Mouse (Mus musculus): ENCODE measurements at regions not wholly inside any gene's neighbourhood (a gene's known extent, or its start where the extent isn't known, plus 50 kb on each side); places are given as distances from the start of the nearest gene placed in this dataset.

DNA sequence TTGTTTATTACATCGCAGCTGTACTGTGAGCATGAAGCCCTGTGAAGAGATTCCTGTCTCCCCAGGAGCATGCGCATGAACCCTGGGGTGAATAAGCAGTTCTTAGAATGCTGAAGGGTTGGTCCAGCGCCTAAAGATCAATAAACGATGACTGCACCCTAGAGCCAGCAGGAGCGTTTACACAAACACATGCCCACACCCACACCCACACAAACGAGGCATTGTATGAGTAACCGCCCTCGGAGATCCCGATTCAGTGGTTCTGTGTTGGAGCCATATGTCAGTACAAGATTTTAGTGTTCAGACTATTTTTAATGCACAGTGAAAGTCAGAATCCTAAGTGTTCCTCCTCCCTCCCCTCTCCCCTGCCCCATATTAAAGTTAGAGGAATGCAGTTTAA lies 57.3 kb downstream of the Edn1 start:
- intact Hi-C loops (cut with DNase I), result no loop called here

GRCm38 (mm10) chr13:42367655-42368554 lies 66.6 kb downstream of the Edn1 start:
- intact Hi-C loops (cut with DNase I), result no loop called here
- DNase-seq, result no peak
- H3K4me3 ChIP-seq, result no peak overlapping the region
- no peak for TF ChIP-seq CTCF (IDR thresholded peaks at IDR 0.05)
- H3K27ac ChIP-seq, result no peak overlapping the region

More for the DNA sequence above, 57.3 kb downstream of the Edn1 start:
- DNase-seq, result no peak
- TF ChIP-seq CTCF (IDR thresholded peaks at IDR 0.05), result no peak
- H3K27ac ChIP-seq, result no peak overlapping the region
- no peak overlapping the region for H3K4me3 ChIP-seq

DNA sequence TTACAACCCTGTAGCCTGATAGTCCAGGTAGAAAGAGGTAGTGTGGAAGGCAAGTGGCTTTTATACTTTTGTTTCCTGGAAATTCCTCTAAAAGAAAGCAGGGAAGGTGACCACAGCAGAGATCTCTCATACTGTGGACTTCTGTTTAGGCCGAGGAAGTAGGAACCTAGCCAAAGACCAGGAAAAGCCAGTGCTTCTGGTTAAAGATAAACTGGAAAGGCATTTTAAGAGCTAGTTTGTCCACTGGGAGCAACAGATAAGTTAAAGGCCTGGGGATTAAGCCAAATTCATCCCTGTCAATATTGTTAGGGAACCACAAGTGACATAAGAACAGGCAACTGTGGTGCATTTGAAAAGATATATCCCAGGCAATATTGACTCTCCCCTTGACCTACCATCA lies 68.5 kb downstream of the Edn1 start:
- intact Hi-C loops (cut with DNase I), result no loop called here
- Histone ChIP-seq H3K4me3 (no peak overlapping the region), H3K27ac (no peak overlapping the region)
- DNase-seq, result no peak
- TF ChIP-seq CTCF (IDR thresholded peaks at IDR 0.05), result no peak

GRCm38 (mm10) chr13:42372201-42372600 lies 70.9 kb downstream of the Edn1 start:
- Histone ChIP-seq H3K4me3 (no peak overlapping the region), H3K27ac (no peak overlapping the region)
- intact Hi-C loops (cut with DNase I), result no loop called here
- TF ChIP-seq CTCF (IDR thresholded peaks at IDR 0.05), result no peak
- DNase-seq, result no peak

DNA sequence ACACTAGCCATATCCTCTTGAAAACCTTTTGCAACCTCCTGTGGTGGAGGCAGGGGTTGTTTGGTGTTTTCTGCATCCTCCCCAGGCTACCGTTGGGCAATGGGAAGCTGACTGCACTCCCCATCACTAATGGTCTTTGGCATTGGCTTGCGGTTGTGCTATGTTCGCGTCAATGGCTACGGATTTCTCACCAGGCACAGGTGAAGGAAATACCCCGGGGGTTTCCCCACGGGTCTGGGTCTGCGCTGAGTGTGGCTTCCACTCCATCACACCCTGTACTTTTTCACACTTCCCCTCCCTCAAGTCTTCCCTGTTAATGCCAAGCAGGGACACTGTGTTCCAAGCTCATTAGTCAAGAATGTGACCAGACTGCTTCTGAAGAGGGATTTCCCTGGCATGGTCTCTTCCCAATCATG lies 72.9 kb downstream of the Edn1 start:
- no peak overlapping the region for H3K4me3 ChIP-seq
- no peak for TF ChIP-seq CTCF (IDR thresholded peaks at IDR 0.05)
- no peak overlapping the region for H3K27ac ChIP-seq
- intact Hi-C loops (cut with DNase I), result no loop called here
- DNase-seq, result no peak

GRCm38 (mm10) chr13:42379675-42380074 lies 78.4 kb downstream of the Edn1 start:
- TF ChIP-seq CTCF (IDR thresholded peaks at IDR 0.05), result no peak
- intact Hi-C loops (cut with DNase I), result no loop called here
- DNase-seq, result peak; percentile 28
- no peak overlapping the region for H3K27ac ChIP-seq
- H3K4me3 ChIP-seq, result no peak overlapping the region

- no peak overlapping the region for H3K27ac ChIP-seq
- TF ChIP-seq CTCF (IDR thresholded peaks at IDR 0.05), result no peak
- intact Hi-C loops (cut with DNase I), result no loop called here
- no peak for DNase-seq
- no peak overlapping the region for H3K4me3 ChIP-seq
These were observed 81.8 kb downstream of the Edn1 start for GRCm38 (mm10) chr13:42383099-42383498.

DNA sequence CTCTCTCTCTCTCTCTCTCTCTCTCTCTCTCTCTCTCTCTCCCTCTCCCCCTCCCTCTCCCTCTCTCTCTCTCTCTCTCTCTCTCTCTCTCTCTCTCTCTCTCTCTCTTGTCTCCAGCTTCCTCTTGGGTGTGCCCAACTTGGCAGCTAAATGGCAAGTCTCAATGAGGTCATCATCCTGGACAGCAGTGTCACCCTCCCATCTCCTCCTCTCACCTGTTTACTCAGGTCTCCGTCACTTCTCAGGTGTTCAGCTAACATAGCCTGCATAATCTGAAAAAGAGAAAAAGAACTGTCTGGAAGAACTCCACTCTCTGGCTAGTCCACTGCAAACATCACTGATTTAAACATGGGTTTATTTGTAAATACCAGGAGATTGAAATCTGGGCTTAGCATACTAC lies 89.1 kb downstream of the Edn1 start:
- Histone ChIP-seq H3K4me3 (no peak overlapping the region), H3K27ac (no peak overlapping the region)
- no peak for TF ChIP-seq CTCF (IDR thresholded peaks at IDR 0.05)
- intact Hi-C loops (cut with DNase I), result no loop called here
- DNase-seq, result no peak

GRCm38 (mm10) chr13:42391330-42392005 lies 90.2 kb downstream of the Edn1 start:
- H3K4me3 ChIP-seq, result no peak overlapping the region
- H3K27ac ChIP-seq, result no peak overlapping the region
- TF ChIP-seq CTCF (IDR thresholded peaks at IDR 0.05), result no peak
- intact Hi-C loops (cut with DNase I), result no loop called here
- no peak for DNase-seq

DNA sequence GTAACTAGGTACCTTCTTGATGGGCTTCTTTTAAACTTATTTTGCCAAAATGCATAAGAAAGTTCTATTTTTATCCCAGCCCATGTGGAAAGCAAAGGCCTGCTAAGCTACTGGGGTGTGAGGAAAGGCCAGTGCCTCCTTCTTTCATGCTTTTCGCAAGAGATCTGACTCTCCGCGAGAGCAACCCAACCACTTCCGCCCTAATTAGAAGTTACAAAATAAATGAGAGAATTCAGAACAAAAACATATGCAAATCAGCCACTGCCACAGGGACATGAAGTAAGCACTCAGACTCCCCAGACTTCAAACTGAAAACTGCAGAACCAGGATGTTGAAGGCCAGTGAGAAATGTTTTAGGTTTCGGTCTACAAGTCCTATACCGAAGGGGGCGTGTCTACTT lies 91.4 kb downstream of the Edn1 start:
- intact Hi-C loops (cut with DNase I), result no loop called here
- no peak for DNase-seq
- no peak for TF ChIP-seq CTCF (IDR thresholded peaks at IDR 0.05)
- H3K27ac ChIP-seq, result no peak overlapping the region
- no peak overlapping the region for H3K4me3 ChIP-seq

GRCm38 (mm10) chr13:42394572-42394971 lies 93.3 kb downstream of the Edn1 start:
- Histone ChIP-seq H3K4me3 (no peak overlapping the region), H3K27ac (no peak overlapping the region)
- TF ChIP-seq CTCF (IDR thresholded peaks at IDR 0.05), result no peak
- DNase-seq, result no peak
- intact Hi-C loops (cut with DNase I), result no loop called here

DNA sequence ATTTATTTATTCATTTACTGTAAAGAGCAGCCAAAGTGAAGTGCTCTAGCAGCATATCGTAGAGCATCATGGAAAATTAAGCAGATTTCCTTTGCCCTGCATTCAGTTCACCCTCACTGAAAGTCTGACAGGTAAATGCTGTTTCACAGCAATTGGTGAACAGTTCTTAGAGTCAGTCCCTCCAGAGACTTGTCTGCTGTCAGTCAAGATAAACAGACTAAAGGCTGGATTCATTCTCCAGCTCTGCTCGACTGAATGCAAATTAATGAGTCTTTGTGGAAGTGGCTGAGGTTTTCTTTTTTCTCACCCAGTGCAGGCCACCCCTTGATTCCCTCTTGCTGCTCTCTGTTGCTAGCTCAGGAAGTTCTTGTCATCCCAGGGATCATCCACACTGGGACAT lies 100.2 kb downstream of the Edn1 start:
- intact Hi-C loops (cut with DNase I), result no loop called here
- TF ChIP-seq CTCF (IDR thresholded peaks at IDR 0.05), result no peak
- H3K27ac ChIP-seq, result no peak overlapping the region
- no peak for DNase-seq
- no peak overlapping the region for H3K4me3 ChIP-seq

GRCm38 (mm10) chr13:42403231-42404020 lies 102.2 kb downstream of the Edn1 start:
- intact Hi-C loops (cut with DNase I), result no loop called here

More at GRCm38 (mm10) chr13:42403231-42404020, 102.2 kb downstream of the Edn1 start:
- Histone ChIP-seq H3K27ac (peak overlapping the region; percentile 68), H3K4me3 (no peak overlapping the region)
- TF ChIP-seq CTCF (IDR thresholded peaks at IDR 0.05), result no peak
- peak; percentile 71 for DNase-seq

All from gastrocnemius, adult 2 months (tissue).